In genomic region chr1:157039016-157039835, GRCm38 (mm10) we compare ENCODE assay signal across 8 mouse cellular contexts.
DNase-seq lines count a peak whose midpoint lies in the region; ATAC-seq lines count a peak whose summit lies in the region.

No protein-coding gene starts in this region.

- H3K4me1 ChIP-seq in heart, embryonic 11.5 days (ENCODE audit: control insufficient read depth, insufficient read depth, low read length) = peaks cover 13% of the 10 kb centered on the region

- H3K9ac ChIP-seq in heart, embryonic 11.5 days (ENCODE audit: low read depth, low read length) = peak overlapping the region; percentile 50; the same call in 1 of the 2 replicates

- no peaks in the 10 kb centered on the region for H3K36me3 ChIP-seq in heart, embryonic 11.5 days (ENCODE audit: control insufficient read depth, insufficient read depth, low read length)

- H3K4me3 ChIP-seq in heart, embryonic 11.5 days (ENCODE audit: low read depth, low read length) = 0 out of 2 replicates have a peak overlapping the region, but pooled peaks have one; percentile 17

- no peaks in the 10 kb centered on the region for H3K27me3 ChIP-seq in heart, embryonic 11.5 days (ENCODE audit: control insufficient read depth, insufficient read depth, low read length)

- H3K4me2 ChIP-seq in heart, embryonic 11.5 days = peak overlapping the region; percentile 54

- DNase-seq in CD4-positive helper T cell, adult 2 months (ENCODE audit: low read depth, low spot score) = peak; percentile 47
- DNase-seq in R1 (ENCODE audit: low read depth, low spot score) = peak; percentile 37
- DNase-seq in embryo, embryonic 10 days (ENCODE audit: low spot score) = peak; percentile 68
- peak; percentile 31 to 60 for DNase-seq in layer of hippocampus, postnatal 25 days (ENCODE audit: extremely low spot score in 1 of 2, low spot score in 1 of 2)
- DNase-seq in lung, postnatal 25 days (ENCODE audit: low spot score) = peak; percentile 59
- DNase-seq in retina, postnatal 7 days (ENCODE audit: low read depth, low spot score) = peak; percentile 24
- DNase-seq in urinary bladder, postnatal 25 days (ENCODE audit: low spot score) = no peak

- ATAC-seq in heart, embryonic 11.5 days (replicated peaks; ENCODE audit: insufficient number of reproducible peaks, low FRiP score, low TSS enrichment) = peak; percentile 82

- H3K27ac ChIP-seq in heart, embryonic 11.5 days (ENCODE audit: low read depth, low read length) = peak overlapping the region; percentile 82

- no peaks in the 10 kb centered on the region for H3K9me3 ChIP-seq in heart, embryonic 11.5 days (replicated peaks; ENCODE audit: control insufficient read depth, low read length)

- WGBS in heart, embryonic 11.5 days (ENCODE audit: insufficient replicate concordance) = 5% methylated on average over 14 of the region's 14 CpGs
